Mouse (Mus musculus) hematopoietic stem cell, adult 5-6 weeks (primary cell): Measurements from ENCODE around the gene B4galt4. TPM values are rescaled to one million over a fixed set of nuclear protein-coding genes. Genes with fewer than 3 reads are reported as not detected.
A peak's percentile ranks its signal among the peaks of the same experiment; 100 is the strongest.
"Not testable (repeated sequence)": the region's sequence is repeated elsewhere in the genome, so short reads cannot be mapped to it uniquely, and the experiment has no call there.

Experiments used
- ATAC-seq, 2 experiments: fragments of 125-278 bp in 1 of 2; replicated peaks in 1 of 2; 2 replicates each; pipeline ENCODE4 v1.8.0; 2016 to 2017; ENCODE audit warnings: inconsistent platforms in 2 of 2, mild to moderate bottlenecking in 2 of 2, moderate number of reproducible peaks in 2 of 2, low read depth in 1 of 2, moderate TSS enrichment in 1 of 2; ENCODE audit not compliant: low FRiP score in 2 of 2, poor library complexity in 2 of 2, severe bottlenecking in 2 of 2, insufficient read depth in 1 of 2, low TSS enrichment in 1 of 2
- total RNA-seq: library from RNA; stranded (forward); fragments of 172-1452, 232-1000 nt; gene quantifications from 2 replicates; pipeline ENCODE4 v1.2.3, GENCODE M21; 2017

Gene B4galt4
- 29.8 and 37.3 TPM in 2 replicates for total RNA-seq

DNA sequence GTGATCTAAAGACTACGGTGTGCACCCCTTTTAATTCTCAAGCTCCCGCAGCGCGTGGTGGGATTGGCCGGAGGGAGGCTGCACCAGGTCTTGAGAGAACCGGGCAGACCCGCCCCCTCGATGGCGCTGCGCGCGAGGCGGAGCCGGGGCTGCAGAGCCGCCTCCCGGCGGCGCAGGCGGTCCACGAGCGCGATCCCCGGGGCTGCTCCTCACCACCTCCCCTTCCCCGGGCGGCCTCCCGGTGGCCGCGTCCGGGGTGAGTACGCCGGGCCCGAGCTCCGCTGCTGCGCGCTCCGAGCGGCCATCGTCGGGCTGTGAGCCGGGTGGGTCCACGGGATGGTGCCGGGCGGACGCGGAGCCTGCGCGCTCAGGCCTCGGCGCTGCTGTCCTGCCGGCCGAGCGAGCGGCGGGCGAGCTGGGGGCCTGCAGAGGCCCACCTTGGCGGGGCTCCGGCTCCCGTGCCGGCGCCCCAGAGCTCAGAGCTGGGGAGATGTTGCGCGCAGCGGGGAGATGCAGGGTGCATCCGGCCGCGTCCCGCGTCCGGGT, at the start of gene B4galt4:
Gene B4galt4, plus strand, starts transcription at position 152 of the 546 bp plus-strand sequence.
- peak; percentile 66 to 88 for ATAC-seq

DNA sequence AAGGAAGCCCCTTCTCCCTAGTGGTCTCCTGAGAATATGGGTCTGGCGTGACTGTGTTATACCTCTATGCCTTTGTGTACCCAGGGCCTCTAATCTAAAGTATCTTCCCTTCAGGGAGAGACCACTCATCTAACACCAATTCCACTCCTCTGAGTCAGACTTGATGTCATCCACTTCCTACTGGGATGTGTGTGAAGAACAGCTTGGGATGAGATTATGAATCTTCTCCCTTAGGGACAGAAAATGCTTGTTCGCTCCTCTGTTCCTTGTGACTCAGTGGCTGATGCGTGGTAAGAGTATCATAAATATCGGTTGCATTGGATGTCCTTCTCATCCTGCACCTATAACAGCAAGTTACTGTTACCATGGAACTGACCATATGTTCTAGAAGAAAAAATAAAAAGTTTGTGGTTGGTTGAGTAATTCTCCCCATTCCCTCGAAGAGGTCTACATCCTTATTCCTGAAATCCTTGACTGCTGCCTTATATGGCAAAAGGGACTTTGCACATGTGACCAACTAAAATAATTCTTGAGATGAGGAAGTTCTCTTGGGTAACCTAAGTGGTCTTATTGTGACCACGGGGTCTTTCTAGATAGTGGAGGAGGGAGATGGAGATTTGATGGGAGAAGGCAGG, 47.0 kb upstream of the B4galt4 start:
- ATAC-seq = no peak

DNA sequence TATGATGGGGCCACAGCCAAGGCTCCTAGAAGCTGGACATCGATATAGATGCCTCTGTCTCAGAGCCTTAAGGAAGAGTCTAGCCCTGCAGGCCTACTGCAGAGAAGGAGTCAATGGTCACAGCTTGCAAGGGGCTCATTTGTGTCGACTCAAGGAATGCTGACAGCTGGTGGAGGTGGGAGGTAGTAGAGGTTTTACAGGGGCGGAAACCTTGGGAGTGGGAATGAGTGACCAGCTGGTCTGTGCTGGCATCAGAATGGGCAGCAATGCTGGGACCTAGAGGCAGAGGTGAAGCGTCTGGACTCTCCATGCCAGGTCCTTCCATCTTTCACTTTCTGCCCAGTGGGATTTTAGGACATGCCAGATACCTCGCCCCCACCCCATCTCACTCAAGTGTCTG, 46.5 kb upstream of the B4galt4 start:
- no peak for ATAC-seq

DNA sequence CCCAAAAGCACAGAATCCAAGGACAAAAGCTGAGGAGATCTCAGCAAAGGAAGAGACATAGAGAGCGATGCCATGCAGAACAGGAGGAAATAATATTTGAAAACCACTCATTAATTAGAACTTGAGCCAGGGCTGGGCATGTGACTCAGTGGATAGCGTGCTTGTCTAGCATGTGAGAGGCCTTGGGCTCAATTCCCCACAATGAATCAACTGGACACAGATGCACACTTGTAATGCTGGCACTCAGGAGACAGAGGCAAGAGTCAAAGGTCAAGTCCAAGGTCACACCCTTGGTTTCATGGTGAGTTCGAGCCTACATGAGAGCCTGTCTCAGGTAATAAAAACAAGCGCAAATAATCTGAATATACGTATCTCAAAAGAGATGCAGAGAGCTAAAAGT, 44.5 kb upstream of the B4galt4 start:
- ATAC-seq = no peak

DNA sequence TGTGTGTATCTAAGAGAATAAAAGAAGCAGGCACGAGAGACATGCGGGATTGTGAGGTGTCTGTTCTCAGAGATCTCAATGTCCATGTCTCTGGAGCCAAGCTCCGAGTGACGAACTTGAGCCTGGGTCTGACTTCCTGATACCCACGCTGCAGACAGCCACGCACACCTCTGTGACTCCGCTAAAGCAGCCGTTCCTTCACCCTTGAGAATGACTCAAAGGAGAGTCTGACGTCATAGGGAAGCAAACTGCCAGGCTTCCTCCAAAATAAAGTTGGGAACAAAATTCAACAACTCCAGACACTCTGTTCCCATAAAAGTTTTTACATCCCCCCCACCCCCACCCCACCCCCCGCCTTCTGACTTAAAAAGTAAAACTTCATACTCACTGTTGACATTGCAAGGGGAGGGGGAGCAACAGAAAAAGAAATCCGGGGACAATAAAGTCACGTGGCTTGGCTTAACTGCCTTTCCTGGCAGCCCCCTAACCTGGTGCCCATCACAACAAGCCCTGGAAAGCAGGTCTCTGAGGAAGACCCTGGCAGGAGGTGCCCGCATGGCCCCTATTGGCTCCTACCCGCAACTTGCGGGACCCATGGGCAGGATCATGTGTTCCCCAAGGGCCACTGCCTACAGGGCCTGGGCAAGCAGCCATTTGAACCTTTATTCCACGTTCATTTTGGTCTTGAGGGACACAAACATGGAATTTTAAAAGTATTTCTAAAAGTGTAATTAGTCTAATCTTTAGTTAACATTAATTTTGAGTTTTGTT, 41.5 kb upstream of the B4galt4 start:
- no peak for ATAC-seq

DNA sequence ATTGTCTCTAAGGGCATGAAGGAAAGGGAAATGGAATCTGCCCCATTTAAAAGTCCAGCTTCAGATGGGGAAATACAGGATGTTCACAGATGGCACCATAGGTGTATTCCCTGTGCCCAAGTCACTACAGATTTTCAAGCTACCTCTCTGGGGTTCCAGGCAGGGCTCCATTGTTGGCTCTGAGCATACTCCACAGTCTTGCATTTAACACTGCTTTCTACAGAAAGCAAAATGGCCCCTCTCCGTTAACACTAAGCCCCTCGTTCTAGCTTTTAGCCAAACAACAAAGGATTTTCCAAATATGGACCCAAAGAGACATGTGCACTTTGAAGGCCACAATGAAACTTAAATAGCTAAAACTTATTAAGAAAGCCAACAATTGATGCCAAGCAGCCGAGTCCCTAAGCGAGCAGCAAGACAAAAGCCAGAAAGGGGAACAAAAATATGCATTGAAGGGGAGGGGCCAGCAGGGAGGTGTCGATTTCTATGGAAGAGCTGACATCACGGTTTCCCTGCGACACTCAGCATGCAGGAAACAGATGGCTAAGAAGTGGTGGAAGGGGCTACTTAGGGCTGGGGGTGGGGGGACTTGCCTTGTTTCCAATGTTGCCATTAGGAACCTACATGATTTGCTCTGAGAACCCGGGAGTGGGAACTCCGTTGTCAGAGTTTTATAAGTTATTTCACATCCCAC, 40.4 kb upstream of the B4galt4 start:
- ATAC-seq = peak; percentile 95

DNA sequence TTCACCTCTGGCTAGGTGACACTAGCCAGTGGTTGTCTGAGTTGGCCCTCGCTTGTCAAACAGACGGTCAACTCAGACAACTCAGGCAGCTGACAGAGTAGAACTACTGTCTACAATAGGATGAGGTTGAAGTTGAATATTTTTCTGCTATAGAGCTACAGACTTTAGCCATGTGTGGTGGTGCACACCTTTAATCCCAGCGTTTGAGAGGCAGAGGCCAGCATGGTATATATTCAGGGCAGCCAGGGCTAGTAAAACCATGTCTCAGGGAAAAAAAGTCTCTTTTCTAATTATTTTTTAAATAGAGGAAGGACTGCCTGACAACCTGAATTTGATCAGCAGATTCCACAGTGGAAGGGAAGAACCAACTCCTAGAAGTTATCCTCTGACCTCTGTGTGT, 39.7 kb upstream of the B4galt4 start:
- ATAC-seq = no peak

DNA sequence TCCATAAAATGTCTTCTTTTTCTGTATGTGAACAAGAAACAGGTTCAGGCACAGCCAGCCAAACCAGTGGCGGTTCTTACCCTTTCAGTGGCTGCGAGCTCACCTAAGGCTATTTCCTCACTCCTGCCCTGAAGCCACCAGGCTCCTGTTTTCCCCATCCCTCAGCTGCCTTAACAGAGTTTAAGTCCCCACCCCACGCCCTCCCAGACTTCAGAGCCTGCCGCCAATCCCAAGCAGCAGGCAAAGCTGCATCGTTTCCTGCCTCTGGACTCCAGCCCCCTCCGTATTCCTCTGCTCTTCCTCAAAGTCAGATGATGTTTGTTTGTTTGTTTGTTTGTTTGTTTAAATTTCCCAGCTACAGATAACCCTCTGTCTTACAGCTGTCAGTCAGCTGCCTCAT, 38.6 kb upstream of the B4galt4 start:
- ATAC-seq = no peak

DNA sequence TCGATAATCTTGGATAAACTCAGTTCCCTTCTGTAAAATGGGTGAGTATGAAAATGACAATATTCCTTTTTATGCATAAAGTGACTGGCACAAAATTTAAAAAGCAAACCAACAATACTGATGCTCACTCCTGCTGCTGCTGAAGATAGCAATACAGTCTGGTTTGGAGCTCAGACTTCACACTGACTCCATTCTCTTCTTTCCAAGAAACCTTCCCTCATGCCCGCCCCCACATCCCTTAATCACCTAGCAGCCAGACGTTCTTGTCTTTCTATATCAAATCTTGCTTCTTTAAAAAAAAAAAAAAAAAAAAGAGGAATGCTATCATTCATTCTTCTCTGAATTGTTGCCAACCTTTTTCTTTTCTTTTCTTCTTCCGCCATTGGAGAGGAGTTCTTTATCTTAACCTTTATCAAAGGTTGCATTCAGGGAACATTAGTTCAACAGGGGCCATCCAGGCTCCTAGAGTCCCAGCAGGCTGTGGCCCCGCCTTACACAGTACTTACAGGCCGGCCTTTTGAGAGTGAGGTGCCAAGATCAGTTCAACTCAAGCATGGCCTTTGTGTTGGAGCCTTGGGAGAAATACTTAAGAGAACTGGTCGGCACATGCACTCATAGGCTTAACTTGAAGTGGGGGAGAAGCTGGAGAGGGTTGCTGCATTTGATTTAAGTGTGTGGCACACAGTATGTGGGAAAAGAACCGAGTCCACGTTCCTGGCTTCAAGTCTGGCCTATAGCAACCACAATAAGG, 36.4 kb upstream of the B4galt4 start:
- ATAC-seq = no peak

DNA sequence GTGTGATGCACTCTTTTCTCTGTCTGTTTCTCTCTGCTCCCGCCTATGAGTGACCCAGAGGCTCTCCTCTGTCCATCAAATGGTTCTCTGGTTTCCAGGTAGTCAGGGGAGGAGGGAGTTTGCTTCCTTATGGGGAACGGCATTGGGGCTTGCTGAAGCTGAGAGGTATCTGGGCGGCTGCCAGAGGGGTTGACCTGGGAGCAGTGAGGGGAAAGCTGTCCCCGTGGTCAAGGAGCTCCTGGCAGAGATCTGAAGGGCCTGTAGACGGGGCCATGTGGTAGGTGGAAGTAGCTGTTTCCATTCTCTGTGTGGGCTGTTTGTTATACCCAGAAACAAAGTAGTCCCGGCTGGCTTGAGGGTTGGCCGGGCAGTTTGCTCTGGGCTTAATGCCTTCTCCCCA, 35.3 kb upstream of the B4galt4 start:
- no peak for ATAC-seq

DNA sequence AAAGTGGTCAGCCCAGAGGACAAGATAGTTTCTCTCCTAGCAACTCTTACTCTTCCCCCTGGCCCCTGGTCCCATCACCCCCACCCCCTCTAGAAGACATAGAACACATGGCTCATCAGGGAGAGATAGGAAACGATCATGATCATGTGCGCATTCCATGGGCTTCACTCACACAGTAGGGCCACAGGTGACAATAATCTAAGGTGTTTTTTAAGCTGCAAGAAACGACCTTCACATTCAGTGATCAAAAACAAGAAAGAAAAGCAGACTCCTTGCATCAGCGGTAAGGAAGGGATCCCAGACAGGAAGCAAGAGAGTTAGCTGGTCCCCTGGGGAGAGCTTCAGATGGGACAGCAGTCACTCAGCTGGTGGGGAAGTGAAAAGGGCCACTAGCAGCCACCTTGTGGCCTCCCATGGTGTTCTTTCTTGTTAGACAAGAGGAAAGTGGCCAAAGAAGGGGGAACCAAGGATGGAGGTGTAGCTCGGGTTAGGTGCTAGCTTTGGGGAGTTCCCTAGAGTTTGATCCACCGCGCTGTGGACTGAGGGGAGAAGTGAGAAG, 33.0 kb upstream of the B4galt4 start:
- no peak for ATAC-seq

DNA sequence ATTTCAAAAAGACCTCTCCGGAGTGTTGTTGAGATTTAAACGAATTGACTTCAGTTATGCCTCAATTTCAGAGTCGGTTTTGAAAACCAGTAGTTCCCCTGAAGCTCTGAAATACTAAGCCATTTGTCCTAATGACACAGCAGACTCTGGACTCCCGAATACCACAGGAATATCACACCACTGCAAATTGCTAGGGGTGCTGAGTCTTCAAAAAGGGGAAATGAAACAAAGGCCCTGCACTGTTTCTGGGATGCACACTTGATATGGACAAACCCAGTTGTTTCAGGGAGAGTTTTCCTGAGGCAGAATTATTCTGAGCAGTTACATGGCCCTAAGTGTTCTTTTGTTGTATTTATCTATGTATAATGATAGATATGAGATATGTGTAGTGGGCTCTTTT, 30.8 kb upstream of the B4galt4 start:
- peak; percentile 64 to 65; a peak in 3 of 4 replicates for ATAC-seq

DNA sequence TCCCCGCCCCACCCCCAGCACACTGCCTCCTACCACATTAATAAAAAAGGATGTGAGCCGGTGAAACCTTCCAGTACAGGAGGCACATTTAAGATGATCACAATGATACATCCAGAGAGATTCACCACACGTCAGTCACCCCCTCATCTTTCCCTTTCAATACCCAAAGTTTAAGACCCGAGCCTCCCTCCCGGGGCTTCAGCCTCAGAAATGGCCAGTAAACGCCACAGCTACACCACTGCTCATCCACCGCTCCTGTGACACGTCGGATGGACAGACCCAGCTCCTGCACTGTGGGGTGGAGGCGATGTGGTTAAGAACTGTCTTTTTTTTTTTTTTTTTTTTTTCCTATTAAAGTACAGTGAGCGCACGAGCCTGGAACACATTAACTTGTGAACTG, 30.0 kb upstream of the B4galt4 start:
- ATAC-seq = no peak; a peak in 1 of 4 replicates

DNA sequence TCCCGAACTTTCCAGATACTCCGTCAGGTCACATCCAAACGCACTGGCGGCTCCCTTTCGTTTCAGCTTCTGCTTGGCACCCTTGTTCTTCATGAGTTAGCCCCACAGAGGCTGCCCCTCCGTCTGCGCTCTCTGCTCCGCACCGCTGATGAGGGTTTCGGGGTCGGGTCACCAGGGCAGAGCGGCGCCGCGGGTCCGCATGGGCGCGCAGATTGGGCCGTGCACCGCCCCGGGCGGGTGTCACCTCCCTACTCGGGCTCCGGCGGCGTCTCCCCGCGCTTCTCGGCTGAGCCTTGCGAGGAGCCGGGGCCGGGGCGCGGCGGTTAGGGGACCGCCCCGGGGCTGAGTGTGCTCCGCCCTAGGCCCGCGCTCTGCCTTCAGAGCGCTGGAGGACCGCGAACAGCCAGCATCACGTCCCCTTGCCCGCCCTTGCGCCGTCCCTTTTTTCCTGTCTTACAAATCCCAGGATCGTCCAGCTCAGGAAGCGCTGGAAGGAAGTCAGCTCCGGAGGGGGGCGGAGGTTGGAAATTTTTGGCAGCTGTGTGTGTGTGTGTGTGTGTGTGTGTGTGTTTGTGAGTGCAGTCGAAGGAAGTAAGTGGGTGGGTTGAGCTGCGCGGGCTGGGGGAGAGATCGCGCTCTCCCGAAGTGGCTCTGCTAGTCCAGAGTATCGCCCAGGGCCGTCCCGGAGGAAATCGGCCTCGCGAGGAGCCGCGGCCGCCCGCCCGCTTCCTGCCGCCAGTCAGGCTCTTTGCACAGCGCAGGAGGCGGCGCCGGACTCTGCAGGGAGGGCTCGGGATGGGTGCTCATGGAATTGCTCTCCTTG, 29.3 kb upstream of the B4galt4 start, which contains the start of gene Arhgap31:
Gene Arhgap31, minus strand, starts transcription at position 694 of the 823 bp plus-strand sequence.
- ATAC-seq = peak; percentile 72 to 74

DNA sequence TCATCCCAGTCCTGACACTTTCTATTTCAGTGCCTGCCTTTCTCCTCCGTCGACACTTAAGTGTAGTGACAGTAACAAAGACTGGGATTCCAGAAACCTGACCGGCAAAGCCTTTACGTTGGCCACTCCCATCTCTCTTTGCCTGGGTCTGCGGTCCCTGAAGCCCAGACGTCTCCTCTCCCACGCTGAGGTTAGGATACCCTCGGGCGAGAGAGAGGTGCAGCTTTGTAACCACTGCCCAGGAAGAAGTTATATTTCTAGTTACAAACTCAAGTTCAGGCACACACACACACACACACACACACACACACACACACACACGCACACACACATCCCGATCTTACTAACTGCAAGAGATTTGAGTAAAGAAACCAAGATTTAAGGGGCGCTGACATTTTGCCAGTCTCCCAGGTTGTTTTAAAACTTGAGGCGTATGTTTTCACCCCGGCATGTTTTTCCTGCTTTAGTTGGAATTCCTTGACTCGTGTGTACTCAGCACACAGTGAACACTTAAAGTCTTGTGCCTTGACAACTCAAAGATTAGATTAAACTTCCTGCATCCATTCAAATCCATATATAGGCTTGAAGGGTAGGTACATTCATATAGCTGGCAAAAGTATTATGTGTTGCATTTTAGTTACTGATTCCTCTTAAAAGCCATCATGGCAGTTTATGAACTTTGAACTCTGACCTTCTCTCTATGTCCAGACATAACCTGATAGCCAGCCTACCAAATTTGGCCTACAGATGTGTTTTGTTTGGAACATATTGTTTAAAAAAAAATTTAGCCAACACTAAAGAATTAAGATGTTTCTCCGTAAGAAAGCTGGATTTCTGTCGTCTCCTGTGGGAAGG, 28.4 kb upstream of the B4galt4 start:
- peak in 1 of 2 experiments; percentile 62; a peak in 2 of 4 replicates for ATAC-seq

DNA sequence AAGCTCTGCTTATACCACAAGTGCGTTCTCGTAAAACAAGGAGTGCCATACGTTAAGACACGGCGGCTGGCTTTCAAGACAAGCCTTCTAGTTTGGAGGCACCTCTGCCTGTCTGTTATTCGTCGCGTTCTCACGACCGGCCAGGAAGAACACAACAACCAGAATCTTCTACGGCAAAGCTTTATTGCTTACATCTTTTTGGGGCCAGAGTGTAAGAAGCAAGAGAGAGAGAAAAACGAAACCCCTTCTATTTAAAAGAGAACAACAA, 27.9 kb upstream of the B4galt4 start:
- not testable (repeated sequence) for ATAC-seq
